Mouse (Mus musculus): ENCODE measurements at regions not wholly inside any gene's neighbourhood (a gene's known extent, or its start where the extent isn't known, plus 50 kb on each side); places are given as distances from the start of the nearest gene placed in this dataset.

GRCm38 (mm10) chr10:118640810-118641427 lies 200.1 kb downstream of the Ifng start:
- TF ChIP-seq CTCF (IDR thresholded peaks at IDR 0.05; ENCODE audit: borderline replicate concordance, insufficient read depth, low read length): no peak
- TF ChIP-seq POLR2A (IDR thresholded peaks at IDR 0.05; ENCODE audit: low read depth, low read length): no peak
